Mouse (Mus musculus) left cerebral cortex, postnatal 25 days (tissue): ENCODE results near the gene Cadm3. TPM values are rescaled to one million over a fixed set of nuclear protein-coding genes. Genes with fewer than 3 reads are reported as not detected.
"Not testable (repeated sequence)": the region's sequence is repeated elsewhere in the genome, so short reads cannot be mapped to it uniquely, and the experiment has no call there.

Experiments
- DNase-seq, 2 experiments: peaks; one replicate each; pipeline ENCODE4 v3.0.0; 2022; ENCODE audit warnings: low spot score in 2 of 2, mixed read lengths in 1 of 2
- intact Hi-C: fragments of 180-260 bp; cut with DNase I; formaldehyde crosslinking; loops from one replicate; pipeline ENCODE4 v1.15.1; 2025
- total RNA-seq, 2 experiments: library from RNA; stranded (reverse); gene quantifications; 2 replicates each; pipeline ENCODE4 v1.2.3; 2021

Cadm3 gene
- total RNA-seq, 2 experiments from 2014 or later, result 428 to 459 TPM

GRCm38 (mm10) chr1:173329185-173329584 is 38.3 kb downstream of the Cadm3 start:
- no peak for DNase-seq
- intact Hi-C loops, result loop anchor here (10.0 kb wide), 2 partner anchors 804 to 914 kb away; partner anchors contain the start of gene Cfap45

- DNase-seq, result no peak
- intact Hi-C loops, result loop anchor here (10.0 kb wide), 2 partner anchors 804 to 914 kb away; partner anchors contain the start of gene Cfap45
These were observed 39.0 kb downstream of the Cadm3 start for GRCm38 (mm10) chr1:173328446-173328845.

- DNase-seq, result no peak
- intact Hi-C loops, result loop anchor here (10.0 kb wide), 2 partner anchors 802 to 912 kb away; partner anchors contain the start of gene Cfap45
These were observed 40.9 kb downstream of the Cadm3 start for GRCm38 (mm10) chr1:173326552-173326951.

GRCm38 (mm10) chr1:173325395-173325794 is 42.1 kb downstream of the Cadm3 start:
- intact Hi-C loops, result loop anchor here (10.0 kb wide), 2 partner anchors 801 to 911 kb away; partner anchors contain the start of gene Cfap45

GRCm38 (mm10) chr1:173324961-173325360 is 42.5 kb downstream of the Cadm3 start:
- DNase-seq, result no peak
- intact Hi-C loops, result loop anchor here (1.0 to 10.0 kb wide), 5 partner anchors 52 to 910 kb away; partner anchors contain the start of gene Cfap45

More at GRCm38 (mm10) chr1:173325395-173325794, 42.1 kb downstream of the Cadm3 start:
- no peak for DNase-seq

GRCm38 (mm10) chr1:173323839-173324585 is 43.5 kb downstream of the Cadm3 start:
- intact Hi-C loops, result loop anchor here (1.0 to 10.0 kb wide), 5 partner anchors 53 to 909 kb away; partner anchors contain the start of gene Cfap45
- peak in 1 of 2 experiments; percentile 45 for DNase-seq

GRCm38 (mm10) chr1:173322249-173322627 is 45.3 kb downstream of the Cadm3 start:
- peak in 1 of 2 experiments; percentile 77 for DNase-seq
- intact Hi-C loops, result loop anchor here (5.0 to 10.0 kb wide), 4 partner anchors 75 to 907 kb away; partner anchors contain the start of gene Cfap45

- intact Hi-C loops, result loop anchor here (5.0 to 10.0 kb wide), 4 partner anchors 76 to 907 kb away; partner anchors contain the start of gene Cfap45
- no peak for DNase-seq
These were observed 45.8 kb downstream of the Cadm3 start for GRCm38 (mm10) chr1:173321593-173322248.

GRCm38 (mm10) chr1:173317925-173318477 is 49.5 kb downstream of the Cadm3 start:
- intact Hi-C loops, result no loop called here

GRCm38 (mm10) chr1:173315725-173316124 is 51.8 kb downstream of the Cadm3 start:
- DNase-seq, result no peak
- intact Hi-C loops, result no loop called here

More at GRCm38 (mm10) chr1:173317925-173318477, 49.5 kb downstream of the Cadm3 start:
- DNase-seq, result no peak

- intact Hi-C loops, DNase-seq: not testable (repeated sequence)
These were observed 53.9 kb downstream of the Cadm3 start for GRCm38 (mm10) chr1:173313535-173314050.

GRCm38 (mm10) chr1:173302795-173303194 is 64.7 kb downstream of the Cadm3 start:
- DNase-seq, intact Hi-C loops: not testable (repeated sequence)

Other genes starting within 250 kb of the Cadm3 start
- gene Olfr1408, start 230.3 kb downstream of the Cadm3 start, total RNA-seq, result not detected
- not detected for gene Olfr1406, start 177.1 kb downstream of the Cadm3 start, total RNA-seq
- gene Olfr218, start 169.9 kb downstream of the Cadm3 start, total RNA-seq, result not detected
- not detected for gene Olfr1404, start 155.3 kb downstream of the Cadm3 start, total RNA-seq
- not detected for gene Fcer1a, start 140.5 kb downstream of the Cadm3 start, total RNA-seq
- gene Olfr418, start 101.7 kb downstream of the Cadm3 start, total RNA-seq, result not detected
- gene Mptx2, start 89.9 kb downstream of the Cadm3 start, total RNA-seq, result not detected
- gene Ackr1, start 33.9 kb downstream of the Cadm3 start, total RNA-seq, result 100 to 1,000 TPM in 1 of 2 experiments, 10 to 100 TPM in 1; 89.1 to 100 TPM
- 1 to 10 TPM; 1.6 to 2.5 TPM for gene Aim2, start 16.8 kb downstream of the Cadm3 start, total RNA-seq
- gene Ifi206, start 123.3 kb upstream of the Cadm3 start, total RNA-seq, result not detected
- gene Ifi214, start 168.3 kb upstream of the Cadm3 start, total RNA-seq, result not detected
- gene Ifi213, start 231.6 kb upstream of the Cadm3 start, total RNA-seq, result not detected